In the genomic region with DNA sequence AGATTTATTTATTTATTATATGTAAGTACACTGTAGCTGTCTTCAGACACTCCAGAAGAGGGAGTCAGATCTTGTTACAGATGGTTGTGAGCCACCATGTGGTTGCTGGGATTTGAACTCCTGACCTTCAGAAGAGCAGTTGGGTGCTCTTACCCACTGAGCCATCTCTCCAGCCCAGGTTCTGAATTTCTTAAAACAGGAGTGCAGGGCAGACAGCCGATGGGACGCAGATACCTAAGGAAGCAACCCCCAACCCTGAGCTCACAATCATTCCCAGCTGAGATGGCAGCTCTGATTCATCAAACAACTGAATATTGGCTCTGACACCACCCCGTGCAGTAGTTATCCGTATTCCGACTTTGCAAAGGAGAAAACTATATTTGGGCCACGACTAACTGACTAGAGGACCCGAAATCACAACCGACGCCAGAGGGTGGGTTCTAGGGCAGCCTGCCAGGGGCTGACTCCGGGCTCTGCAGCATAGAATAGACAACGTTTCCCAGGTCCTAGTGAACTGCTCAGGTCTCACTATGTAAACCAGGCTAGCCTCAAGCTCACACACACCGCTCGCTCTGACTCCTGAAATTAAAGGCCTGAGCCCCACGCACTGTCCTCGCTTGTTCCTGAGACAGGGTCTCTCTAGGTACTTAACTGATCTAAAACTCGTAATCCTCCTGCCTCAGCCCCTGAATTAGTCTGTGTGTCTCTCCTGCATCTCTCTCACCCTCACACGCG, we compare ENCODE assay signal across 8 mouse cellular contexts. TPM values are rescaled to one million over a fixed set of nuclear protein-coding genes. Genes with fewer than 3 reads are reported as not detected.
A peak's percentile ranks its signal among the peaks of the same experiment; 100 is the strongest.
DNase-seq lines count a peak whose midpoint lies in the region; ATAC-seq and TF ChIP-seq lines count a peak whose summit lies in the region.

No protein-coding gene starts in this region.

- 71% methylated on average over 18 of the region's 18 CpGs for WGBS in heart, embryonic 10.5 days
- 58% methylated on average over 18 of the region's 18 CpGs for WGBS in forebrain, embryonic 15.5 days
- 67% methylated on average over 18 of the region's 18 CpGs for WGBS in liver, embryonic 16.5 days (ENCODE audit: insufficient replicate concordance)

- TF ChIP-seq CTCF in E14TG2a.4 (conservative IDR thresholded peaks at IDR 0.05; ENCODE audit: low read length) = no peak

- H3K36me3 ChIP-seq in heart, embryonic 10.5 days = peaks cover 11% of the 10 kb centered on the region
- peaks cover 14% of the 10 kb centered on the region for H3K36me3 ChIP-seq in E14TG2a.4 (ENCODE audit: insufficient read depth, low read length)
- no peaks in the 10 kb centered on the region for H3K36me3 ChIP-seq in forebrain, embryonic 15.5 days
- no peaks in the 10 kb centered on the region for H3K36me3 ChIP-seq in liver, embryonic 16.5 days (ENCODE audit: control insufficient read depth, insufficient read depth)

- peak overlapping the region; percentile 79 for H3K4me3 ChIP-seq in heart, embryonic 10.5 days
- peak overlapping the region; percentile 89 for H3K4me3 ChIP-seq in E14TG2a.4 (replicated peaks; ENCODE audit: low read length)
- peak overlapping the region; percentile 69 for H3K4me3 ChIP-seq in forebrain, embryonic 15.5 days
- H3K4me3 ChIP-seq in liver, embryonic 16.5 days (ENCODE audit: low read depth, low read length) = peak overlapping the region; percentile 80

- H3K27me3 ChIP-seq in heart, embryonic 10.5 days (ENCODE audit: insufficient read depth, poor library complexity, severe bottlenecking) = no peaks in the 10 kb centered on the region
- no peaks in the 10 kb centered on the region for H3K27me3 ChIP-seq in E14TG2a.4 (ENCODE audit: insufficient read depth, low read length)
- H3K27me3 ChIP-seq in forebrain, embryonic 15.5 days = no peaks in the 10 kb centered on the region
- no peaks in the 10 kb centered on the region for H3K27me3 ChIP-seq in liver, embryonic 16.5 days (ENCODE audit: control insufficient read depth, insufficient read depth, low read depth, low read length)

- peak overlapping the region; percentile 79 for H3K4me2 ChIP-seq in forebrain, embryonic 15.5 days (replicated peaks)
- peak overlapping the region; percentile 89 for H3K4me2 ChIP-seq in liver, embryonic 16.5 days (ENCODE audit: low read depth, low read length)

- H3K9ac ChIP-seq in forebrain, embryonic 15.5 days (replicated peaks) = peak overlapping the region; percentile 66
- peak overlapping the region; percentile 76 for H3K9ac ChIP-seq in liver, embryonic 16.5 days (ENCODE audit: low read depth, low read length)

- peak overlapping the region; percentile 88 for H3K27ac ChIP-seq in heart, embryonic 10.5 days
- 0 out of 2 replicates have a peak overlapping the region, but pooled peaks have one; percentile 87 for H3K27ac ChIP-seq in forebrain, embryonic 15.5 days (replicated peaks)
- no peak overlapping the region for H3K27ac ChIP-seq in liver, embryonic 16.5 days (ENCODE audit: low read length)

- DNase-seq in heart, embryonic 10.5 days (ENCODE audit: low spot score) = no peak
- no peak for DNase-seq in heart, postnatal 10 days
- DNase-seq in layer of hippocampus, adult 11-12 months (ENCODE audit: low spot score) = no peak
- DNase-seq in adrenal gland, postnatal 25 days = no peak
- DNase-seq in adrenal gland, adult (ENCODE audit: inconsistent age in 2 of 2, low spot score in 1 of 2) = no peak

- peaks cover 10% of the 10 kb centered on the region; the same call in 1 of the 2 replicates for H3K4me1 ChIP-seq in heart, embryonic 10.5 days
- H3K4me1 ChIP-seq in E14TG2a.4 (replicated peaks; ENCODE audit: low read depth, low read length) = peaks cover 41% of the 10 kb centered on the region
- H3K4me1 ChIP-seq in forebrain, embryonic 15.5 days = peaks cover 8% of the 10 kb centered on the region
- peaks cover 8% of the 10 kb centered on the region for H3K4me1 ChIP-seq in liver, embryonic 16.5 days (ENCODE audit: control insufficient read depth, low read depth, low read length)

- peak; percentile 18; the same call in 1 of the 2 replicates for ATAC-seq in forebrain, embryonic 15.5 days (replicated peaks)
- no peak for ATAC-seq in liver, embryonic 16.5 days (ENCODE audit: low read depth)

- intact Hi-C loops in heart, postnatal 10 days (cut with DNase I) = no loop called here

- no peaks in the 10 kb centered on the region for H3K9me3 ChIP-seq in heart, embryonic 10.5 days
- H3K9me3 ChIP-seq in E14TG2a.4 (ENCODE audit: low read length) = no peaks in the 10 kb centered on the region
- no peaks in the 10 kb centered on the region for H3K9me3 ChIP-seq in forebrain, embryonic 15.5 days
- H3K9me3 ChIP-seq in liver, embryonic 16.5 days (replicated peaks; ENCODE audit: control insufficient read depth, low read length) = no peaks in the 10 kb centered on the region

RNA-seq across cellular contexts. Expression of a gene that starts 1.1 kb away (rescaled TPM):
- polyA plus RNA-seq in heart, embryonic 10.5 days (2016; fragmentation: Nextera tagmentation; extraction: Ambion mirVana) = 29.7 and 38.6 TPM in 2 replicates
- total RNA-seq in heart, postnatal 10 days (2021) = 10 to 100 TPM in 1 of 2 experiments, 1 to 10 TPM in 1; 9.7 to 12.2 TPM
- 21.9 and 26.8 TPM in 2 replicates for polyA plus RNA-seq in forebrain, embryonic 15.5 days (2015; fragmentation: Nextera tagmentation; extraction: Ambion mirVana)
- 10.6 and 12.3 TPM in 2 replicates for polyA plus RNA-seq in liver, embryonic 16.5 days (2015; fragmentation: Nextera tagmentation; extraction: Ambion mirVana)
- 13.6 and 17.7 TPM in 2 replicates for total RNA-seq in adrenal gland, postnatal 25 days (2021)

RNA-seq across cellular contexts. Expression of a gene that starts 9.7 kb away (rescaled TPM):
- 0.28 TPM in 1 of 2 replicates, not detected in the other for polyA plus RNA-seq in heart, embryonic 10.5 days (2016; fragmentation: Nextera tagmentation; extraction: Ambion mirVana)
- under 1 TPM; 0.42 to 0.55 TPM for total RNA-seq in heart, postnatal 10 days (2021)
- polyA plus RNA-seq in forebrain, embryonic 15.5 days (2015; fragmentation: Nextera tagmentation; extraction: Ambion mirVana) = 1.2 and 1.3 TPM in 2 replicates
- not detected in 2 replicates for polyA plus RNA-seq in liver, embryonic 16.5 days (2015; fragmentation: Nextera tagmentation; extraction: Ambion mirVana)
- total RNA-seq in adrenal gland, postnatal 25 days (2021) = 1.5 and 3.0 TPM in 2 replicates

RNA-seq across cellular contexts. Expression of a gene that starts 30.3 kb away (rescaled TPM):
- 116 and 133 TPM in 2 replicates for polyA plus RNA-seq in heart, embryonic 10.5 days (2016; fragmentation: Nextera tagmentation; extraction: Ambion mirVana)
- 10 to 100 TPM; 52.7 to 57.4 TPM for total RNA-seq in heart, postnatal 10 days (2021)
- 92.1 and 94.4 TPM in 2 replicates for polyA plus RNA-seq in forebrain, embryonic 15.5 days (2015; fragmentation: Nextera tagmentation; extraction: Ambion mirVana)
- polyA plus RNA-seq in liver, embryonic 16.5 days (2015; fragmentation: Nextera tagmentation; extraction: Ambion mirVana) = 64.0 and 69.6 TPM in 2 replicates
- total RNA-seq in adrenal gland, postnatal 25 days (2021) = 303 and 313 TPM in 2 replicates

RNA-seq across cellular contexts. Expression of a gene that starts 32.3 kb away (rescaled TPM):
- polyA plus RNA-seq in heart, embryonic 10.5 days (2016; fragmentation: Nextera tagmentation; extraction: Ambion mirVana) = 43.4 and 48.9 TPM in 2 replicates
- total RNA-seq in heart, postnatal 10 days (2021) = 10 to 100 TPM; 33.5 to 38.7 TPM
- 24.2 and 25.0 TPM in 2 replicates for polyA plus RNA-seq in forebrain, embryonic 15.5 days (2015; fragmentation: Nextera tagmentation; extraction: Ambion mirVana)
- polyA plus RNA-seq in liver, embryonic 16.5 days (2015; fragmentation: Nextera tagmentation; extraction: Ambion mirVana) = 16.0 and 17.0 TPM in 2 replicates
- 24.3 and 26.2 TPM in 2 replicates for total RNA-seq in adrenal gland, postnatal 25 days (2021)

RNA-seq across cellular contexts. Expression of a gene that starts 36.6 kb away (rescaled TPM):
- polyA plus RNA-seq in heart, embryonic 10.5 days (2016; fragmentation: Nextera tagmentation; extraction: Ambion mirVana) = 53.6 and 59.7 TPM in 2 replicates
- total RNA-seq in heart, postnatal 10 days (2021) = 10 to 100 TPM; 26.5 to 27.2 TPM
- polyA plus RNA-seq in forebrain, embryonic 15.5 days (2015; fragmentation: Nextera tagmentation; extraction: Ambion mirVana) = 53.4 and 54.2 TPM in 2 replicates
- 28.7 and 31.1 TPM in 2 replicates for polyA plus RNA-seq in liver, embryonic 16.5 days (2015; fragmentation: Nextera tagmentation; extraction: Ambion mirVana)
- total RNA-seq in adrenal gland, postnatal 25 days (2021) = 73.6 and 74.6 TPM in 2 replicates
